Mouse (Mus musculus) central nervous system, embryonic 14 days (tissue): ENCODE measurements around the gene Spdef. TPM values are rescaled to one million over a fixed set of nuclear protein-coding genes. Genes with fewer than 3 reads are reported as not detected.

Experiments used
- polyA plus RNA-seq: library from polyadenylated mRNA; depleted of rRNA; stranded (reverse); fragments of >200 nt; gene quantifications from 2 replicates; pipeline ENCODE4 v1.2.3, GENCODE M21; 2012; rRNA removed

The Spdef gene
- 0.79 and 1.1 TPM in 2 replicates for polyA plus RNA-seq

GRCm38 (mm10) chr17:27728770-27729169 is at the start of gene Spdef:
TSS of gene Spdef (minus strand) at chr17:27728955.

Other genes with a start within 250 kb of the Spdef start
- gene Grm4, start 207.6 kb downstream of the Spdef start, polyA plus RNA-seq = 12.2 and 15.1 TPM in 2 replicates
- gene Hmga1, start 172.5 kb downstream of the Spdef start, polyA plus RNA-seq = 128 TPM in 2 replicates
- 36.4 and 38.0 TPM in 2 replicates for gene AI413582, start 163.2 kb downstream of the Spdef start, polyA plus RNA-seq
- gene Nudt3, start 105.5 kb downstream of the Spdef start, polyA plus RNA-seq = 284 and 313 TPM in 2 replicates
- gene RPS10-NUDT3, start 93.7 kb downstream of the Spdef start, polyA plus RNA-seq = 0.37 TPM in 1 of 2 replicates, not detected in the other
- gene Rps10, start 92.3 kb downstream of the Spdef start, polyA plus RNA-seq = 1,409 and 1,493 TPM in 2 replicates
- gene Pacsin1, start 73.4 kb downstream of the Spdef start, polyA plus RNA-seq = 21.0 and 21.9 TPM in 2 replicates
- 47.5 and 51.6 TPM in 2 replicates for gene D17Wsu92e, start 91.7 kb upstream of the Spdef start, polyA plus RNA-seq
- gene Snrpc, start 109.2 kb upstream of the Spdef start, polyA plus RNA-seq = 227 and 263 TPM in 2 replicates
- 13.7 and 13.9 TPM in 2 replicates for gene Uhrf1bp1, start 127.5 kb upstream of the Spdef start, polyA plus RNA-seq
- gene Anks1, start 180.4 kb upstream of the Spdef start, polyA plus RNA-seq = 77.5 and 81.4 TPM in 2 replicates
- gene Taf11, start 180.9 kb upstream of the Spdef start, polyA plus RNA-seq = 45.2 and 50.5 TPM in 2 replicates